Mouse (Mus musculus) spleen, postnatal 14 days (tissue): ENCODE results near the gene Tnpo2.

Experiments used
- DNase-seq, 2 experiments: peaks; one replicate each; pipeline ENCODE4 v3.0.0; 2021 to 2022; ENCODE audit warnings: low spot score in 2 of 2

Tnpo2 gene

GRCm38 (mm10) chr8:85027516-85027855 lies 9.2 kb upstream of the Tnpo2 start:
- DNase-seq, result no peak

- no peak for DNase-seq
Observed at GRCm38 (mm10) chr8:85027922-85028321, 8.8 kb upstream of the Tnpo2 start.

GRCm38 (mm10) chr8:85029271-85029670 lies 7.4 kb upstream of the Tnpo2 start:
- no peak for DNase-seq

GRCm38 (mm10) chr8:85032622-85033311 lies 3.9 kb upstream of the Tnpo2 start:
- no peak for DNase-seq

GRCm38 (mm10) chr8:85033867-85034266 lies 2.8 kb upstream of the Tnpo2 start:
- DNase-seq, result no peak

GRCm38 (mm10) chr8:85034764-85035163 lies 2.0 kb upstream of the Tnpo2 start:
- DNase-seq, result peak; percentile 55 to 73

- DNase-seq, result no peak
Observed at GRCm38 (mm10) chr8:85035165-85035727, 1.5 kb upstream of the Tnpo2 start.

GRCm38 (mm10) chr8:85035728-85036310 lies 896 bp upstream of the Tnpo2 start:
- DNase-seq, result no peak

- DNase-seq, result no peak
Observed at GRCm38 (mm10) chr8:85036381-85036717, 366 bp upstream of the Tnpo2 start.

GRCm38 (mm10) chr8:85037366-85037680 lies 608 bp downstream of the Tnpo2 start:
- no peak for DNase-seq

- DNase-seq, result peak; percentile 35 to 55
Observed at GRCm38 (mm10) chr8:85037681-85038531, 1.2 kb downstream of the Tnpo2 start.

- DNase-seq, result no peak
Observed at GRCm38 (mm10) chr8:85043619-85044018, 6.9 kb downstream of the Tnpo2 start.

GRCm38 (mm10) chr8:85057367-85057766 lies 20.7 kb downstream of the Tnpo2 start:
- DNase-seq, result no peak

- DNase-seq, result peak; percentile 62 to 84
Observed at GRCm38 (mm10) chr8:85059879-85060616, 23.3 kb downstream of the Tnpo2 start, which contains the start of gene Fbxw9. Gene Fbxw9, plus strand, starts transcription at chr8:85060055.

- DNase-seq, result no peak
Observed at GRCm38 (mm10) chr8:85062603-85063002, 25.9 kb downstream of the Tnpo2 start.

- DNase-seq, result no peak
Observed at GRCm38 (mm10) chr8:85065213-85065612, 28.5 kb downstream of the Tnpo2 start.

- no peak for DNase-seq
Observed at GRCm38 (mm10) chr8:85067155-85067554, 30.4 kb downstream of the Tnpo2 start.

GRCm38 (mm10) chr8:85067982-85068381 lies 31.3 kb downstream of the Tnpo2 start, which contains the start of gene Gm5741:
Gene Gm5741, minus strand, starts transcription at chr8:85067982.
- no peak for DNase-seq

GRCm38 (mm10) chr8:85071041-85071440 lies 34.3 kb downstream of the Tnpo2 start:
- DNase-seq, result no peak

GRCm38 (mm10) chr8:85071514-85072281 lies 35.0 kb downstream of the Tnpo2 start, which contains the start of gene Dhps:
Gene Dhps, plus strand, starts transcription at chr8:85071757.
- DNase-seq, result peak; percentile 76 to 85

GRCm38 (mm10) chr8:85072364-85072929 lies 35.7 kb downstream of the Tnpo2 start:
- DNase-seq, result no peak
